8 mouse cellular contexts compared by ENCODE assay signal in the genomic region with DNA sequence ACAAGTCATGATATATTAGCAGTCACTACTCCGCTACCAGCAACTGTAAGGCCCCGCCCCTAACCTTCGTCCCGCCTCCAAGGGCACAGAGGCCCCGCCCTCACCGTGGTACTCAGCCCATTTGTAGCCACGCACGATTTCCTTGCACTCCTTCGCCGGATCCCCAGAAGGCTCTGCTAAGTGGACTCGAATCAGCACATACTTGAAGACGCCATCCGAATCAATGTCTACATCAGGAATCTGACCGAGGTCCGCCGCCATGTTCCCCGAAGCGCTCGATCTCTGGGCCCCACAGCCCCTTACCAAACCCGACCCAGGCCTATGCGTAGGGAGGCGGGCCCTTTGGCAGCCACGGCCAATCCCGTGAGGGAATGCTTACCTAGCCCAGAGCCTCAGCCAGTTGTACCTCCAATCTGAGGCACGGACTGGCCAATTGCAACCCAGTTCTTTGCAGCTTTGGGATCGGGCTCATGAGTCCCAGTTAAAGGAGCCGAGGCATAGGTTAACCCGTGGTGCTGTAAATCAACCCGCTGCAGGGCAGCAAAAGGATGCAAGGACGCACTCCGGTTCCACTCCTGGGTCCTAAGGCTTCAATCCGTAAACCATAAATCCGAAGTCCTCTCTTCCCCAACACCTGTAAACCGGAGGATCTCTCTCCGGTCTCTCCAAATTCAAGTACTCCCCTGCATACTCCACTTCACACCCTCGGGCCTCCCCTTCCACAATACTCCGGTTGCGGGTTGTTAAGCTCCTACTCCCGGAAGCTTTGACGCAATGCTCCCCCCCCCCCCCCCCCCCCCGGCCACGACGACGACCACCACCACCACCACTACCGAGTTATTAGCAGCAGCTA. TPM values are rescaled to one million over a fixed set of nuclear protein-coding genes. Genes with fewer than 3 reads are reported as not detected.
DNase-seq lines count a peak whose midpoint lies in the region; ATAC-seq lines count a peak whose summit lies in the region.

A gene (minus strand): TSS at position 267 of the 853 bp plus-strand sequence.
A gene (minus strand): TSS at position 646 of the 853 bp plus-strand sequence.

- peak within 1 kb of the TSS; percentile 85 for H3K4me2 ChIP-seq in intestine, embryonic 14.5 days (ENCODE audit: low read length)

- H3K9me3 ChIP-seq in intestine, embryonic 14.5 days (ENCODE audit: control insufficient read depth, low read length) = no peaks in the 10 kb centered on the region

- peak within 1 kb of the TSS; percentile 62 for H3K9ac ChIP-seq in intestine, embryonic 14.5 days (ENCODE audit: low read length)

- H3K27ac ChIP-seq in intestine, embryonic 14.5 days (ENCODE audit: low read depth) = peak within 1 kb of the TSS; percentile 81

- peak; percentile 94 for ATAC-seq in intestine, embryonic 14.5 days (replicated peaks; ENCODE audit: low FRiP score, low TSS enrichment, low read depth)

- H3K4me3 ChIP-seq in intestine, embryonic 14.5 days (ENCODE audit: low read depth, low read length) = peak within 1 kb of the TSS; percentile 58

- H3K4me1 ChIP-seq in intestine, embryonic 14.5 days (replicated peaks; ENCODE audit: control insufficient read depth, insufficient read depth, low read length) = peaks cover 33% of the 10 kb centered on the region

- peaks cover 38% of the 10 kb centered on the region for H3K27me3 ChIP-seq in intestine, embryonic 14.5 days (replicated peaks; ENCODE audit: control insufficient read depth, insufficient read depth, low read length)

- peaks cover 8% of the 10 kb centered on the region for H3K36me3 ChIP-seq in intestine, embryonic 14.5 days (ENCODE audit: control insufficient read depth, insufficient read depth, low read length)

- WGBS in intestine, embryonic 14.5 days = under 1% methylated on average over 44 of the region's 45 CpGs

- intact Hi-C loops in left cerebral cortex, postnatal 14 days (cut with DNase I) = no loop called here

- DNase-seq in adrenal gland, adult 18-20 months (ENCODE audit: low spot score in 2 of 2) = peak; percentile 92 to 96
- DNase-seq in embryo, embryonic 11 days = peak; percentile 98
- peak; percentile 96 for DNase-seq in gastrocnemius, postnatal 25 days
- DNase-seq in intestine, embryonic 14.5 days (ENCODE audit: low spot score) = peak; percentile 99
- DNase-seq in left cerebral cortex, postnatal 14 days (ENCODE audit: low spot score in 2 of 2) = peak; percentile 96 to 98
- peak; percentile 97 for DNase-seq in mesoderm, embryonic 11.5 days (ENCODE audit: low read depth, low spot score)
- DNase-seq in right cerebral cortex, postnatal 36 days (ENCODE audit: low spot score in 2 of 2) = peak; percentile 96 to 97
- peak; percentile 97 for DNase-seq in yolk sac, embryonic 10.5 days (ENCODE audit: low spot score)

RNA-seq across cellular contexts. Expression of the first gene that starts in this region (rescaled TPM):
- total RNA-seq in adrenal gland, adult 18-20 months (2021) = 1 to 10 TPM; 3.4 to 4.4 TPM
- total RNA-seq in gastrocnemius, postnatal 25 days (2021) = 1 to 10 TPM; 1.7 to 3.2 TPM
- polyA plus RNA-seq in intestine, embryonic 14.5 days (2014; fragmentation: Nextera tagmentation; extraction: Ambion mirVana) = 59.1 and 85.2 TPM in 2 replicates
- 1 to 10 TPM; 1.8 to 2.1 TPM for total RNA-seq in left cerebral cortex, postnatal 14 days (2021)

RNA-seq across cellular contexts. Expression of the second gene that starts in this region (rescaled TPM):
- total RNA-seq in adrenal gland, adult 18-20 months (2021) = 10 to 100 TPM; 49.4 to 69.5 TPM
- 10 to 100 TPM; 50.1 to 53.7 TPM for total RNA-seq in gastrocnemius, postnatal 25 days (2021)
- 278 and 287 TPM in 2 replicates for polyA plus RNA-seq in intestine, embryonic 14.5 days (2014; fragmentation: Nextera tagmentation; extraction: Ambion mirVana)
- 100 to 1,000 TPM in 1 of 2 experiments, 10 to 100 TPM in 1; 93.5 to 105 TPM for total RNA-seq in left cerebral cortex, postnatal 14 days (2021)

Comparison
In these comparisons a context has a peak if more than half of its experiments do, and no peak if none do; other contexts are left out.
1. Peak in every context shown above with its lines: DNase-seq, ATAC-seq, H3K4me3 ChIP-seq and H3K27ac ChIP-seq.